Mouse (Mus musculus) myocyte (in vitro differentiated cells): Measurements from ENCODE around the gene Ago3.

Experiments
- CEBPB ChIP-seq: IDR thresholded peaks from 2 replicates; pipeline ENCODE4 v1.6.1; 2011; ENCODE audit warnings: mild to moderate bottlenecking, moderate library complexity; ENCODE audit not compliant: poor library complexity, insufficient read depth, severe bottlenecking
- E2F4 ChIP-seq: IDR thresholded peaks from one replicate; pipeline ENCODE4 v1.6.1; 2011; ENCODE audit warnings: mild to moderate bottlenecking, control low read depth, moderate library complexity; ENCODE audit not compliant: insufficient read depth
- MAX ChIP-seq: IDR thresholded peaks from one replicate; pipeline ENCODE4 v1.6.1; 2011; ENCODE audit warnings: low read depth, mild to moderate bottlenecking, control low read depth
- MYOD1 ChIP-seq, 3 experiments: IDR thresholded peaks; one replicate each; pipeline ENCODE4 v1.6.1; 2011; ENCODE audit warnings: control low read depth in 2 of 3, low read depth in 2 of 3, mild to moderate bottlenecking in 2 of 3, moderate library complexity in 1 of 3; ENCODE audit not compliant: insufficient read length in 2 of 3, control insufficient read depth in 1 of 3
- MYOG ChIP-seq, 3 experiments: IDR thresholded peaks; one replicate each; pipeline ENCODE4 v1.6.1; 2011; ENCODE audit warnings: control low read depth in 2 of 3, low read depth in 2 of 3, mild to moderate bottlenecking in 2 of 3; ENCODE audit not compliant: insufficient read length in 2 of 3, control insufficient read depth in 1 of 3, insufficient read depth in 1 of 3
- POLR2A ChIP-seq: IDR thresholded peaks from one replicate; pipeline ENCODE4 v1.6.1; 2011; ENCODE audit warnings: low read depth, mild to moderate bottlenecking, control low read depth, moderate library complexity; ENCODE audit not compliant: insufficient read length
- TCF3 ChIP-seq: IDR thresholded peaks from one replicate; pipeline ENCODE4 v1.6.1; 2011; ENCODE audit warnings: low read depth, control low read depth; ENCODE audit not compliant: insufficient read length
- USF1 ChIP-seq: IDR thresholded peaks from one replicate; pipeline ENCODE4 v1.6.1; 2011; ENCODE audit warnings: low read depth, mild to moderate bottlenecking, control low read depth, moderate library complexity

GRCm38 (mm10) chr4:126455441-126455840 is 26.1 kb upstream of the Ago3 start:
- TF ChIP-seq POLR2A (no peak), CEBPB (no peak), USF1 (no peak), MYOG (IDR thresholded peaks at IDR 0.05; ENCODE audit: control insufficient read depth in 1 of 3, insufficient read depth in 1 of 3, insufficient read length in 2 of 3, low read depth in 2 of 3) (no peak), TCF3 (no peak), E2F4 (no peak), MYOD1 (IDR thresholded peaks at IDR 0.05; ENCODE audit: control insufficient read depth in 1 of 3, insufficient read length in 2 of 3, low read depth in 2 of 3) (no peak), MAX (no peak)
